Mouse (Mus musculus): ENCODE measurements at regions not wholly inside any gene's neighbourhood (a gene's known extent, or its start where the extent isn't known, plus 50 kb on each side); places are given as distances from the start of the nearest gene placed in this dataset.

DNA sequence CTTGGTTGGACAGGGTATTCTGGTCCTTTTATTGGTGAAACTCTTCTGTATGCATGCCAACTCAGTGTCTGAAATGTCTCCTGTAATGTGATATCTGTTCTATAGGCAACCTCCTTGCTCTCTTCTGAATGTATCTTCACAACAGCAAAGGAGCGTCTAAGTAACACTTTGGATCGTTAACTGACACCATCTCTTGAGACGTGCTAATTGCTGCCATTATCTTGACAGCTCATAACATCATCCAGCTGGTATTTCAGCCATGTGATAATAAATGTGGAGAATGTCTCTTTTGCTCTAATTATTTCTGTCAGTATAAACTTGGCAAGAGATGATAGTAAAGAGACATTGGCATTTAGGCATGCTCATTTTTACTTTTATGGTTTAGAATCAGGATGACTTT lies 68.8 kb upstream of the Col8a1 start:
- in situ Hi-C loops (cut with MboI, MseI) = no loop called here

DNA sequence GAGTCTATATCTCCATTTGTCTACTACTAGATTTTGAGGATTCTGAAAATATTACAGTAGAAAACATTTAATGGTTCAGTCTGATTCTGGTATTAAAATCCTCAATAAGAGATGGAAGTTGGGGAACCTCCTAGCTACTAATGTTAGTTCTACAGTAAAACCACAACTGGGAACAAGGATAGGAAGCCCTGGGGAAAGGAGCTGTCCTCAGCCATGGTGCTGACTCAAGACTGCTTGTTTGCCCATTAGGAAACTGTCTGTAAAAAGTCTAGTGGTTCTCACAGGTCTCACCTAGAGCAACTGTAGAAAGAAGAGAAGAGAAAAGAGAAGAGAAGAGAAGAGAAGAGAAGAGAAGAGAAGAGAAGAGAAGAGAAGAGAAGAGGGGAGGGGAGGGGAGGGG lies 90.9 kb upstream of the Col8a1 start:
- in situ Hi-C loops (cut with MboI, MseI) = no loop called here

DNA sequence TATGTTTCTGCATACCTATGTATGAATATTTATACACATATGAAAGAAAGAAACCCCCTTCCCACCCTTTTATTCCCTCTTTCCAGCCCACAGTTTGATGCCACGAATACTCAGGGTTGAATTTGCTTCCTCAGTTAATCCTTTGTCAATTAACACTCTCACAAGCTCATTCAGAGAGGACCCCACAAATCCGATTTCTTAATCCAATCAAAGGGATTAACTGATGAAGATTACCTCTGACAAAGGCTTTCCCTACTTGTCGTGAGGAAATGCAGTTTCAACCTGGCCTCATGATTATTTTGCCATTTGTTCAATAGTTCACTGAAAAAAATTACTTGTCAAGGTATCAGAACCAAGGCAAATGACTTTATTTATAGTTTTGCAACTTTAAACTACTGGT lies 91.8 kb upstream of the Col8a1 start:
- in situ Hi-C loops (cut with MboI, MseI) = no loop called here

DNA sequence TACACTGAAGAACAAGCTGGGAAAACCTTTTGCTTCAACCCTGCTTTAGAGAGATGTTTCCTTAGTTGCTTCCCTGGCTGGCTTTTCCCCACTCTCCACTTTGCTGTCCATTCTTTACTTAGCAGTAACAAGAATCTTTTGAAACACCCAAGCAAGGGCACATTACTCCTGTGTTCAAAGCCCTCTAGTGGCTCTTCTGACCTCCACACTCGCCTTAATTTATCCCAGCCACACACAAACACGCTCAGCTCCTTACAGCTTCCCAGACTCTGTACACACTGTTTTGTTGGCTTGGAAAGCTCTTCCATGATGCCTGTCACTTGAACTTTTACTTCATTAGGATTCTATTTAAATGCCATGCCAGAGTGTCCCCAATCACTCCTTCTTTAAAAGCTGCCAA lies 97.3 kb upstream of the Col8a1 start:
- in situ Hi-C loops (cut with MboI, MseI) = no loop called here

DNA sequence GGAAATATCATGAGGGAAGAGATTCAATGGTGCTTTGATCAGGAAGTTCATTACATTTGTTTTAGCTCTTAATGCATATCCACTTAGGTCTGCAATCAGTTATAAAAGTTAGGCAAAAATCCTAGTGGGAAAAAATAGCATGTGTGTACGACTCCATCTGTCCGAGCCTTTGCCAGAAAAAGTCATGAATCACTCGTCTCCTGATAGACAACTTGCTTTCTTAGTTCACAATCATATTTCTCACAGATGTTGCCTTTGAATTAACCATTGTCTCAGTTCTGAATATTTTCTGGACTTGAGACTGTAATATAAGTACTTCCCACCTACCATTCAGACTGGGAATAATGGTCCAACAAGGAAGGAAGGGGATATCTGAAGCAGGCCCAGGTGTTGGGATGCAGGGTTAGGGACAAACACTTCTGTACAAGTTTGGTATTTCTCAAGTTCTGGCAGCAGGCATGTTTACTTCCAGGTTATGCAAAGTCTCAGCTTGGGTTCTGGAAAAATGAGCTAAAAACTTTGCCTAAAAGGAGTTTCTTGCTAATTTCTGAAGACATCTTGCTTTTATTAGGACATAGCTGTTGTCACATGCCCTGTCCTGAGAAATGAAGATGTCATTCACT lies 98.4 kb upstream of the Col8a1 start:
- in situ Hi-C loops (cut with MboI, MseI) = no loop called here

DNA sequence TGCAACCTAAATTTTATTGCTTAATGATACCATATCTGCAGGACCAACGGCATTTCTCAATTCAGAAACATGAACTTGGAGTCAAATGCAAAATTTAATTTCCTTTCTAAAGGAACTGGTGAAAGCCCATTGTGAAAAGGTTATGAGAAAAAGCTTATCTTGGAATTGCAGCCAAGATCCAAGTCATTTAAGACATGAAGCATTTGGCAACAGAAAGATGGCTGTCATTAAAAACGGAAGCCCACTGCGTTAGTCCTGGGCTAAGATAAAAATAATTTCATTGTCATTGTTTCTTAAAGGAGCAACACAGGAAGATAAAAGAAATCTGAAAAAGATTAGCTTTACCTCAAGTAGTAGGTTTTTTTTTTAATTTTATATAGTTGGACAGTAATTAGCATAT lies 99.2 kb upstream of the Col8a1 start:
- in situ Hi-C loops (cut with MboI, MseI) = no loop called here

DNA sequence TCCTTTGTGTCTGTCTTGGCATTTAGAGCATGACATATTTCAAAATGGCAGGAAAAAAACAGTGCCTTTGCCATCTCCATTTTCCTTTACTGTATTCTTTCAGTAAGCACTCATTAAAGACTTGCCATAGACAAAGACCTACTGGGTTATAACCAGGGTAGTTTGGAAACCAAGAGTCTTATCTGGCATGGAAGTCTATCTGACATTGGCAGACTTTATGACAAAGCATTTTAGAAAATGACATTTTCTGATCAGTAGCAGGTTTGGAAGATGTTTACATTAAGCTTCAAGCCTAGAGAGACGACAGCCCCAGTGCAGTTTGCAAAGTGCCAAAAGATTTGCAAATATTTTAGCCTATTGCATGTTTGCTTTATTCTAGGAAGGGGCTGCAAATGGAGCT lies 102.5 kb upstream of the Col8a1 start:
- in situ Hi-C loops (cut with MboI, MseI) = no loop called here

DNA sequence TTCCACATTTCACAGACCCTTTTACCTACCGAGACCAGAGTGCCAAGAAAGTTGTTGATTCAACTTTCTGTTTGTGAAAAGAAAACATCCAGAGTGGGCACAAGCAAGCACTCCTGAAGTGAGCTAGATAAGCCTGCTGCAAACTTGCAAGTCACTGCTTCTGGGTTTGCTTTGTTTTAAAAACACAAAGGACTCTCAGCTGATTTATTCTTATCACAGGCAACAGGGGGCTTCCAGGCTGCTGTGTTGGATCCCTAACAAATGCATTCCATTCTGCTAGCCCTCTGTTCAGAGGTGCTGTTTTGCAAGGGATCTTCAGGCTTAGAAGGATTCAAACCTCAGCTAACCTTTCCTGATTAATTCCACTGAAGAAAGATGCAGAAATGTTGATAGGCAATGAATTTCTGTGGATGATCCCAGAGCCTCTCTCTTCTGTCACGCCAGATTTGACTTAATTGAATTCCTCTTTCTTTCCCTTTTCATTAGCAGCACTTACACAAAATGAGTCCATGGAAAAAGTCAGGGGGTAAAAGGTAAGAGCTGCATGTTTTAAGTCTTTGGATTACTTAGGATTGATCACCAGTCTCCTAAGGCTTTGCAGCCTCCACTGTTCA lies 103.7 kb upstream of the Col8a1 start:
- in situ Hi-C loops (cut with MboI, MseI) = no loop called here

DNA sequence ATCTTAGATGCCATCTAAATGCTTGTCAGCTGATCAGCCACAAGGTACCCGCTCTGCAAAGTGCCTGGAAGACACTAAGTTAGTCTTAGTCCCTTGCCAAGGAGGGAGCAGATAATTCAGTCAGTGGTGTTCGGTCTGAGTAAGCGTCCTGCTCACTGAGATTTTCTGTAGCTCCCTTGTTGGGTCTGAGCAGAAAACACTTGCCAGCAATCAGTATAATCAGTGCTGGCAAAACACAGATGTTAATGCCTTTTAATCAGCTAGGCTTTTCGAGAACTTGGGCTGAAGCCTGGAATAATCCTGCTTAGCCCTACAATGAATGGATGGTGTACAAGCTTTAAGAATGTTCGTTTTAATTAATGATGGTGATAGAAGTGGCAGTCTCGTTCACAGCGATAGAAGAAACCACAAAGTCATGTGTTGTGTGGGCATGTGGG lies 104.2 kb upstream of the Col8a1 start:
- in situ Hi-C loops (cut with MboI, MseI) = no loop called here

DNA sequence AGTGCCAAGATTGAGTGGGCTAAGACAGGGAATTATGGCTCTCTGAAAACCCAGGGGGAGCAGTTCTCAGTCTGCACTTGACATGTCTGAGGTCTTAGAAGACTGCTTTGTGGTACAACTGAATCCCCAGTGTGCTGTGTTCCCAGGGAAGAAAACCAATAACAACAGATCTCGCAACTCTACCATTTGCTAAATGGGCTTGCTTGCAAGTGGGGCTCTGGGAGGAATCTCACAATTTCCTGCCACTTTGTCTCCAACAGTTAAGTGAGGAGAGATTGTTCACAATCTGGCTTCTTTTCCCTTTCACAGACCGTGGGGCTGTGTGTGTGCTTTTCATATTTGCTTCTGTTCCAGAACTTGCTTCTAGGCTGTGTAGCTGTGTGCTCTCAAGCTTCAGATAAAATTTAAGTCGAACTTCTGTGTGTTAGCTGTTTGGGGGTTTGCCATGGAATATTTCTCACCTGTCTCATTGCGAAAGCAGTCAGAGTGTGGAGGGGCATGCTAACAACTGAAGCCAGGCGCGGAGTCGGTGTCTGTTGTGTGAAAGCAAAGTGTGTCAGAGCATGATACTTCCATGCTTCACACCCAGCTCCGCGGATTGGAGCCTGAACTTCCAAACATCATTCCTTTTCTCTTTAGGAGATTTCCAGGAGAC lies 108.8 kb upstream of the Col8a1 start:
- in situ Hi-C loops (cut with MboI, MseI) = no loop called here

DNA sequence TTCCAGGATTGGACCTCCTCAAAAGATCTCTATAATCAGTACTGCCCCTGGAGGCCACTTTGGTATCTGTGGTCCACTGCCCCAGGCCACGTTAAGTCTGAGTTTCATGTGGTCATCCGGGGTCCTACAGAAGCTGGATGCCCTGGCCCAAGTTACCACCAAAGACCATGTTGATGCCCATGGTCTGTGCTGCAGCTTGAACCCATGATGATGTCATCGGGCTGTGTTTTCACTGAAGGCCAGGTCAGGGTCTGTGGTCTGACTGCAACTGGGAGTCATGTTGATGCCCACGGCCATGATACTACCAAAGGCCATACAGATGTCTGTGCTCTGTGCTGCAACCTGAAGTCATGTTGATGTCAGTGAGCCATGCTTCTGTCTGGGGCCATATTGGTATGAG lies 122.3 kb upstream of the Col8a1 start:
- in situ Hi-C loops (cut with MboI, MseI) = no loop called here

DNA sequence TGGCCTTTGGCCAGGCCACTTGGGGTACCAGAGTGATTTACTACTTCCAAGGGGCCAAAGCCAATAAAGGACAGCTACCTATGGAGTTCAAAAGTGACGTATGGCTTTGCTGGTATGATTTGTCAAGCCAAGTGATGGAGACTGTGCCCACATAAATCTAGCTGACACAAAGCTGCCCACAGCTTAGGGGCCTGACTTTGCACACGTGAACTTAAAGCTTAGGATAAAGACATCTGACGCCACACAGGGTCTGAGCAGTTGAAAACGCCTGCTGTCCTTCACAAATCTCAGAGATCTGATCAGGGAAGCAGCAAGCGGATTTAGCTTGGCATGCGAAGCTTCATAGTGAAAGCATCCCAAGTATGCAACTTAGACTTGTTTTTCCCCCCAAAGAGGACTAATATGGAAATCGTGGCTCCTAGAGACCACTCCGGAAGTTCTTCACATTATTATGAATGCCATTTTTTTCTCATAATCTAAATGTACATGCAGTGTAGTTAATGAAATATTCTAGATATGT lies 127.1 kb upstream of the Col8a1 start:
- in situ Hi-C loops (cut with MboI, MseI) = no loop called here

DNA sequence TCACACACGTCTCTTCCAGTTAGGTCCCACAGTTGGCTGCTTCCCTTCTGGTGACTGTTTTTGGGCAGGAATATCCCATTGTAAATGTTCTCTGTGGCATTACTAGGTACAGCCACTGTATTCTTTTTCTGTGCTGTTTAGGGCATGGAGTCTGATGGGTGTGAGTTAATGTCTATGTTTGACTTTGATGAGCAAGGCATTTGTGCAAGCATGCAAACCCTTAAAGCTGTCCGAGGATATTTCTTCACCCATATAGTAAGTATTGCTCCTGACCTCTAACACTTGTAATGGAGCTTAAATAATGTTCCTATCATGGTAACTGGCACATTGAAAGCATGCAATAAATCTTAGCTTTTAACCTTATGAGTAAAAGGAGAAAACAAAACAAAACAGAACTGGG lies 133.6 kb upstream of the Col8a1 start:
- in situ Hi-C loops (cut with MboI, MseI) = no loop called here

DNA sequence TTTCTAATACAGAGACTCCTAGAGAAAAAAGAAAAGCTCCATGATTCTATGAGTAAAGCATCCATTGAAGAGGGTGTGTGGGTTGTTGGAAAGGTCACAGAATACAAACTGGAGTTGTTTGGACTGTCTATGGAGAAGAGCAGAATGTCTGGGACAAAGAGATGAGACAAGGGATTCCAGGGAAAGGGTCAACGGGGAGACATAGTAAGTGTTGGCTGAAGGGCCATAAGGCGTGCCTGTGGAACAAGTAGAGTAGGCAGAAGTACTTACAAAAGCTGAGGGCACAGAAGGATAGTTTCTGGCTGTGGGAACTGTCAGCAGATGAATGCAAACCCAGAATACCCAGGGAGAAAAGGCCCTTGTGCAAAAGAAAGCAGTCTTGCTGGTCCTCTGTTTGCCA lies 134.0 kb upstream of the Col8a1 start:
- in situ Hi-C loops (cut with MboI, MseI) = no loop called here

DNA sequence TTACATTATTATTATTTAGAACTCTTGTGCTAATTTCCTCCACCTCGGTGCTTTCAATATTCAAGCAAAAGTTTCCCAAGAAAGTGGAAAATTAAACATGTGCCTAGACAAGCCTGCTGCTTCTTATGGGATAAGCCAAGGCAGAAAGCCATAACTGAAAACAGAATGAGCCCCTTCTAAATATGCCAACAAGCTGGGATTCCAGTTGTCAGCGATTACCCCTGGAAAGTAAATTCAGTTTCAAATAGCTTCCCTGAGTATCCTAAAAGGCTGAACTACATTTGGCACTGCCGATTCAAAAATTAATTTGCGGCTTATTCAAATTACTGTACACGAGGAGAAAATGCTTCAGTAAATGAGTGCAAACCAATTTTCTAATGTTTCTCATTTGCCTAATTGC lies 135.6 kb upstream of the Col8a1 start:
- in situ Hi-C loops (cut with MboI, MseI) = no loop called here

DNA sequence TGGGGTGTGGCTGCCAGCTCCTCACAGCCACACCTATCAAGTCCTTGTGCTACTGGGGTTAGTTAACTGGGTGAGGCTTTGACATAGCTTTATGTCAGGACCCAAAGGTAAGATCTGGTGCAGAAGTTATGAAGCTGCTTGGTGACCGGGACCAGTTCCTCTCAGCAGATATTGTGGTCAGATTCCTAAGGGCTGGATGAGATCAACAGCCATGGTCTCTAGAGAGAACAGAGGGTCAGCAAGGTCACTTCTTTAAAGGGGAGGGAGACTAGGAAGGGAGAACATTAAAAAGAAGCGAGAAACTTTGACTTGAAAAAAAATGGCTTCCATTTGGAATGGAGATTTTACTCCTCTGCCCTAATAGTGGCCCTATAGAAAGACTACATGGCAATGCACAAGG lies 138.6 kb upstream of the Col8a1 start:
- in situ Hi-C loops (cut with MboI, MseI) = no loop called here

DNA sequence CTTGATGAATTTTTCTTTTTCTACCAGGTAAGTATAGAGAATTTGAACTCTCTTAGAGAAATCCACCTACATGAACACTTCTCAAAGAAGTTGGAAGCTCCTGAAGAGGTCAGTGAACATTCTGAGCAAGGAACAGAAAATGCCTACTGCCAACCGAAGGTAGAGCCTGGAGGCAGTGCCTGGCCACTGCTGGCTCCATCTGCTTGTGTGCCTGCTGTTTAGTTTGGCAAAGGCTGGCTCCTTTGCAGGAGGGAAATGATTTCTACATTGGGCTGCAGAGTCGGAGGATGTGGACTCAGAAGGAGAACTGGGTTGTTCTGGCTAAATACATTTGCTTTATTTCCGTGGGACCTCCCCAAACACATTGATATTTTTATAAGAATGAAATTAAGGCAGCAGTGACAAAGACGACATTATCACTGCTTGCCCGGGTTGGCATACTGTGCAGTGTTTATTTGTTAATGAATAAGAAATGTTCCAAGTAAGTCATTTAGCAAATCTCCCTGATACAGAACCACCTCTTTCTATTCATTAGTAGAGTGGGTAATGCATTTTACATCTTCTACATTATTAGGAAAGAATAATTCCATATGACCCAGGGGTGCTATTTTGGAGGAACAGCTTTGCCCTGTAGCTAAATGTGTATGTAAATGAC lies 139.3 kb upstream of the Col8a1 start:
- in situ Hi-C loops (cut with MboI, MseI) = no loop called here

DNA sequence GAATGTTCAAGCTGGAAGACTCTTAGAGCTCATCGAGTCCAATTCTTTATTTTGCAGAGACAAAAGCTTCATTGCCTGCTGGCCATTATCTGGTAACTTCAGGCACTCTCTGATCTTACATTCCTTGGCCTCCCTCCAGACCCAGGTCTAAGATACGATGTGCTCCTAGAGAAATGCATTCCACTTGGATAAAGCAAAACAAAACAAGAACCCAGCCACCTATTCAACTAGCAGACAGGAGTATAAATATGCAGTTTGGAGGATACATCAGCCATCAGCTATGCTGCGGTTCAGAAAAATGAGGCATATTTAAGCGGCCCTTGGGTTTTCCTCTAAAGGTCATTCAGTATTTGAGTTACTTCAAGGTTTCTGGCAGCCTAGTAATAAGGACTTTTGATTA lies 146.5 kb upstream of the Col8a1 start:
- in situ Hi-C loops (cut with MboI, MseI) = no loop called here

DNA sequence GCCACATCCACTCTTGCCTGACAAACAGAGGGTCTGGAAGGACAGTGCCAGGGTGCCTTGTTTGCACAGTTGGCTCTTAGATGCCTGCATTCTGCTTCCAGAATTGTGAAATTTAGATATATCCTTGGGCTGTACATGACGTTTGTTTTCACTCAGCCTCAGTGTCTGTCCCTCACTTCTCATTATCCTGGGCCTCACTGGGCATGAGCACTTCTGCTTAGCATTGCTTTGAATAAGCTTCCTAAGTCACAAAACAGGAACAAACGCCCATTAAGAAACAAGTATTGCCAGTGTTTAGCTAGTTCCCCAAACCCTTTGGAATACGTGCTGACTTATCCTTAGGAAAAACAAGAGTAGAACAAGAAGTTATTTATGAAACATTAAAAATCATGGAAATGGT lies 148.0 kb upstream of the Col8a1 start:
- in situ Hi-C loops (cut with MboI, MseI) = no loop called here

DNA sequence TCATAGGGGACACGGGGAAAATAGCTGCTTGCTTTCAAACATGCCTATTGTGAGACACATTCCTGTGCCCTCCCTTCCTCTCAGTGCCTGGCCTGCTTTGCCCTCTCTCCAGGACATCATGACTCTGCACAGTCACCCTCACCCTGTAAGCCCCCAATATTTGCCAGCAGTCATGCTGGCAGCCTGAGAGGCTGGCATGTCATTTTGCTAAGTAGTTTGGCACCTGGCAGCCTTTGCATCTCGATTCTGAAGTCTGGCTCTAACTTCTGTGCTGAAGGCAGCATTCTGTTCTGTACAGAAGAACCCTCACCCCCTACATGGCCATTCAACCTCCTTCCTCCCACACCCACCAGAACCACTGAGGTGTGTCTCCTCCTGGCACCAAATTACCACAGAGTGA lies 157.5 kb upstream of the Col8a1 start:
- in situ Hi-C loops (cut with MboI, MseI) = no loop called here

DNA sequence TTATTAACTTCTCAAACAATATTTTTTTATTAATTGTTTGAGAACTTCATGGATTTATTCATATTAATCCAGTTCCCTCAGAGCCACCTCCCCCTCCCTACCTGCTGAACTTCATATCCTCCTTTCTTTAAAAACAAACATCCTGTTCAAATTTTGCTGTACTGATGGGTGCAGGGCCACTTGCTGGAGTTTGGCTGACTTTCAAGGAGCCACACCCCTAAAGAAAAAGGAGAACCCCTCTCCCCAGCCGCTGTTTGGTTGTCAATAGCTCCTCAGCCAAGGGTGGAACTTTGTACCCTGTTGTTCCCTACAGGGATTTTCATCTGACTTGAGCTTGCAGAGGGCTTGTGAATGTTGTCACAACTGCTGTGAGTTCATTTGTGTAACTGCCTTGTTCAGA lies 160.0 kb upstream of the Col8a1 start:
- in situ Hi-C loops (cut with MboI, MseI) = no loop called here

DNA sequence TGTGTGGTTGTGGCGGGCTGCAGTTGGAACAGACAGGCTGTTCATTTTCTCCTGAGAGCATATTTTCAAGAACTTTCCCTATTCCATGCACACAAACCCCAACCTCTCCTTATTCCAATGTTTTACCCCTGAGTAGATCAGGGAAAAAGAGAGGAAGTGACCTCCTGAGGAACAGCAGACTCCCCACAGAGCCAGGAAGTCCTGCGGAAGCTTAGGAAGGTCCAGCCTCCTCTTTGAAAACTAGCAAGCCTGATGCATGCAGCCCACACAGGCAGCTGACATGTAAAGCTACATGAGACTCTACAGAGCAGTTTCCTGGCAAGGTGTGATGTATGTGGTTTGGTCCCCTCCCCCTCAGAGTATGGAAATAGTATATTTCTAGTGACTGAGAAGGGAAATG lies 160.9 kb upstream of the Col8a1 start:
- in situ Hi-C loops (cut with MboI, MseI) = no loop called here
